Mouse (Mus musculus) urinary bladder, adult 2 months (tissue): Measurements from ENCODE around the gene Tanc2. TPM values are rescaled to one million over a fixed set of nuclear protein-coding genes. Genes with fewer than 3 reads are reported as not detected.

Experiments used
- DNase-seq: peaks from one replicate; pipeline ENCODE4 v3.0.0; 2022; ENCODE audit warnings: low spot score
- polyA plus RNA-seq: library from polyadenylated mRNA; depleted of rRNA; stranded (reverse); fragments of >200 nt; gene quantifications from 2 replicates; pipeline ENCODE4 v1.2.3, GENCODE M21; 2012; rRNA removed

Tanc2 gene
- polyA plus RNA-seq: 4.6 and 5.7 TPM in 2 replicates

- DNase-seq: peak; percentile 51
These were observed at the start of gene Tanc2 for GRCm38 (mm10) chr11:105589877-105590641. TSS of gene Tanc2 (plus strand) at chr11:105589986.

GRCm38 (mm10) chr11:105540781-105541180 is 49.0 kb upstream of the Tanc2 start:
- DNase-seq: no peak

GRCm38 (mm10) chr11:105541366-105541765 is 48.4 kb upstream of the Tanc2 start:
- no peak for DNase-seq

DNA sequence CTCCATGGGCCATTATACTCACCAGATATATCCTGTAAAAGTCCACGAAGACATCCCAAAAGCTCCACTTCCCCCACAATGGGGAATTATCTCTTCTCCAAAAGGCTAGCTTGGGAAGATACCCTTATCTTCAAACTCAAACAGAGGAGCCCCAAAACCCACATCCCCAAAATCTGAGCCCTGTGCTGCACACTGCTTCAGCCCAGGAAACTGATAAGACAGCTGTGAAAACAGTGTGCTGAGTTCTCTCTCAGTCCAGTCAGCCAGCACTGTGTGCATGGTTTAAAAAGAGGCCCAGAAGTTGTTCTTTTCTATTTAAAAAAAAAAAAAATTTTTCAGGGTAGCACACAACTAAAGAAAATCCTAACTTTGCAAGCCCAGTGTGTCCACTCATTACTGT is 47.7 kb upstream of the Tanc2 start:
- DNase-seq: no peak

DNA sequence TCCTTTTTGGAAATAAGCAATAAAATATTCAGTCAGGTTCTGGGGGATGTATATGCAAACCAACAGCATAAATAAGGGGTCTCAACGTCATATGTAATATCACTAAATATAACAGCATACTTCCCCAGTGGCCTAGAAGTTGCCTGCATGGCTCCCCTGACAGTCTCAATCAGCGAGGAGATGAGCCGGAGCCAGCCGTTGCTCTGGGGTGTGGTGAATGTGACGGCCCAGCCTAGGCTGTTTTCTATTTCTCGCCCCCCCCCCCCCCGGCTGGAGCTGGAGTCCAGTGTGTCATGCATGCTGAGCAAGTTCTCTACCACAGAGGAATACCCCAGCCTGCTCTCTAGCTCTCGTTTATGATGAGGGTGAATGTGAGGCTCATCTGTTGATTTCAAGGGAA is 44.0 kb upstream of the Tanc2 start:
- no peak for DNase-seq

GRCm38 (mm10) chr11:105546393-105546792 is 43.4 kb upstream of the Tanc2 start:
- DNase-seq: no peak

GRCm38 (mm10) chr11:105548383-105548782 is 41.4 kb upstream of the Tanc2 start:
- no peak for DNase-seq

DNA sequence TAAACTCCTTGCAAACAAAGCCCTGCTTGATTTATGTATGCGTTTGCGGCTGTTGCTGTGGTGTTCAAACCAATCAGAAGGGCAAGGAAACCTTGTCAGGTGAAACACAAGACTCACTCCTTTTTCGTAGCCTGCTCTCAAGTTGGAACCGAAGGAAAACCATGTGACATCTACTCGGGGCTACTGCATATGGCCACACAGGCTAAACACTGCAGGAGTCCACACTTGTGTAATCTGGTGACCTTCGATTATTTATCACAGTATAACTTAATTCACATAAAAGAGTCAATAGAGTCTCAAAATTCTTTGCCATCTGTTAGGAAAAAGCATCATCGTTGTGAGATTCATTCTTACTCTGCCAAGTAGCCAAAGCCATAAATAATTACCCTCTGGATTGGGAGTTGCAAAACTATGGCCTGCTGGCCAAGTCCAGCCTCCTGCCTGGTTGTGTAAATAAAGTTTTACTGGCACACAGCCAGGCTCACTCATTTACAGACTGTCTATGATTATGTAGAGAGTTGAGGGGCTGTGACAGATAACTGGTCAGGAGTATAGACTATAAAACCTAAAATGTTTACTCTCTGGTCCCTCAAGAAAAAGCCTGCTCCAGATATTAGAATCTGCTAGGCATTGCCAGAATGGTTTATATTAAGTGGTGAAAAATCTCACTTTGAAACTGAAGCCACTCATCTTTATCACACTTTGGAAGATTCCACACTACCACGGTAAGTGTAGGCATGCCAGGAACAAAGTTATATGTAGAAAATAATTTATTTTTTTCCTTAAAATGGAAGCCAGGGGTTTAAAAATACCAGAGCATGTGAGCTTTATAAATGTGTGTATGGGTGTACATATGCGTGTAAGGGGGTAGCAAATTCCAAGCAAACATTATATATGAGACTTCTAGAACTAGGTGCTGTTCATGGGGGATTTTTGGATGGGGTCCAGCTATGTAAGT is 40.3 kb upstream of the Tanc2 start:
- DNase-seq: no peak

GRCm38 (mm10) chr11:105557285-105557684 is 32.5 kb upstream of the Tanc2 start:
- no peak for DNase-seq

- no peak for DNase-seq
These were observed 31.7 kb upstream of the Tanc2 start for GRCm38 (mm10) chr11:105558091-105558490.

GRCm38 (mm10) chr11:105558803-105559505 is 30.8 kb upstream of the Tanc2 start:
- no peak for DNase-seq

- no peak for DNase-seq
These were observed 26.2 kb upstream of the Tanc2 start for GRCm38 (mm10) chr11:105563546-105563945.

GRCm38 (mm10) chr11:105567221-105567641 is 22.6 kb upstream of the Tanc2 start:
- no peak for DNase-seq

GRCm38 (mm10) chr11:105571996-105572395 is 17.8 kb upstream of the Tanc2 start:
- no peak for DNase-seq

DNA sequence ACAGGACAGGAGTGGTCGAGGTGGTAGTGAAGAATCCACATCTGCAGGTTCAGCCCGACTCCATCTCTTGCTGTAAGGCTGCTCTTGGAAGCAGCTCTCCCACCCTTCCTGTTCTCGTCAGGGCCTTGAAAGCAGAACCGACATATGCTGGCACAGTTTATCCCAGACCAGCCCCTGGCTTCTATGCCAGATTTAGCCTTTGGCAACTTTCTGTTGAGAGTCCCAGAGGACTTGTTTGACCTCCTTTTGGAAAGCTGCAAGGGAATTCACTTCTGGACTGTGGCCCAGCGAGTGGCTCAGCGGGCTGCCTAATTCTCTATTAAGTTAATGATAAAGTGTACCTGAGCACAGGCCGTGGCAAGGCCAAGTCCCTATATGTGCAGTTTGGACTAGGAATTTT is 15.5 kb upstream of the Tanc2 start:
- no peak for DNase-seq

- DNase-seq: no peak
These were observed 12.6 kb upstream of the Tanc2 start for GRCm38 (mm10) chr11:105577211-105577610.

- DNase-seq: no peak
These were observed 7.8 kb upstream of the Tanc2 start for GRCm38 (mm10) chr11:105582020-105582419.

DNA sequence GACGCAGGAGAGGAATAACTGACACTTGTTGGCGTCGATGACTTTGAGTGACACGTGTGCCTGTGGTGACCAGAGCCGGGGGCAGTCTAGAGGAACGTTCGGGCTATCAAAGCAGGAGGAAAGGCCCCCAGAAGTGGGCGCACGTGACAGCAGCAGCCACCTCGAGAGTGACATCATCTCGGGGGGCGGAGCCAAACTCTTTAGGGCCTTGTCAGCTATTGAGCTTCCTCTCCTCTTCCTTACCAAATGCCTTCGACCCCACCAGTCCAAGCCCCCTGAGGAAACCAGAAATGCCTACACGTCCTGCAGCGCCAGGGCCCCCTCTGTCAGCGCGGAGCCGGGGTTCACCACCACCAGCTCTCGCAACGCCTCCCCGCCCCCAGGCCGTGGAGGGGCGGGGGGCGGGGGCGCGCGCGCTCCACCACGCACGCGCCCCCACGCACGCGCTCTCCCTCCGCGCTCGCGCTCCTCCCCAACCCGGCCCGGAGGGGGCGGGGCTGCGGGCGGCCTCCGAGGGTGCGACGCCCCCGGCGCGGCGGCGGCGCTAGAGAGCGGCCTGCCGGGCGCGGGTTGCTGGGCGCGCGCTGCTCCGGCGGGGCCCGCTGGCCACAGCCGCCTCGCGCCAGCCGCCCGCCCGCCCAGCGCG is 432 bp upstream of the Tanc2 start:
- DNase-seq: peak; percentile 72

GRCm38 (mm10) chr11:105591905-105592304 is 2.1 kb downstream of the Tanc2 start:
- DNase-seq: no peak

GRCm38 (mm10) chr11:105602177-105602576 is 12.4 kb downstream of the Tanc2 start:
- DNase-seq: no peak

- DNase-seq: no peak
These were observed 36.4 kb downstream of the Tanc2 start for GRCm38 (mm10) chr11:105626201-105626600.

DNA sequence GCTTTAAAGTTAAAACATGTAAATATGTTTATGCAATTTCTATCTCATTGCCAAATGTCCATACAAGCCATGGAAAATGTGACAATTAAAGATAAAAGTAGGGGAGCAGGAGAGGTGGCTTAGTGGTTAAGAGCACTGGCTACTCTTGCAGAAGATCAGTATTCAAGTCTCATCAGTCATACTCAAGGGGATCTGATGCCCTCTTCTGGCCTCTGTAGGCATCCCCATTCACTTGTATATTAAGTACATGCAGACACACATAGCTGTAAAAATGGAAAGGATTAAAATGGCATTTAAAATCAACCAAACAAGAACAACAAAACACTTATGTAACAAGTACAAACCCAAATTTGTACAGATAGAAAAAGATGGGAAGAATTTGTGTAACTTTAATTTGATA is 54.2 kb downstream of the Tanc2 start:
- no peak for DNase-seq
